In the genomic region with DNA sequence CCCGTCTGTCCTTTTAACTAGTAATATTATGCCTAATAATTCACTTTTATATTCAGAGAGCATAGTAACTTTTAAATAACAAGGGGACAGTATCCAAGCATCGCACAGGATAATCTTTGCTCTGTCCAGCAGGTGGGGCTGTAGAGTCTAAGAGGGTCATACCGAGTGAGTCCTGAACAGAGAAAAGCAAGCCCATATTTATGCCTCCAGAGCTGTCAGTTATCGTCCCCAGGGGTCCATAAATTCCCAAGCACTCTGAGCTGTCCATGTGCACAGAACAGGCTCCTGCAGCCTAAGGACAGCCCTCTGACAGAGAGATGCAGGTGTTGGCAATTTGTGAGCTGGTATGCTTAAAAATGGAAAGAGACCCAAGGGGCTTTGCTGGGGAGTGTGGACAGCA, we compare ENCODE assay signal across 8 mouse cellular contexts.
DNase-seq lines count a peak whose midpoint lies in the region; ATAC-seq and TF ChIP-seq lines count a peak whose summit lies in the region.

No protein-coding gene starts in this region.

- H3K4me2 ChIP-seq in kidney, postnatal 0 days (ENCODE audit: low read length), result no peak overlapping the region
- no peak overlapping the region for H3K4me2 ChIP-seq in forebrain, embryonic 16.5 days (ENCODE audit: low read length)

- TF ChIP-seq RAD21 in MEL (IDR thresholded peaks at IDR 0.05; ENCODE audit: low read depth, low read length), result no peak

- no peak overlapping the region for H3K4me3 ChIP-seq in kidney, postnatal 0 days (replicated peaks; ENCODE audit: low read depth, low read length)
- H3K4me3 ChIP-seq in MEL (ENCODE audit: control insufficient read depth in 1 of 2, insufficient read depth in 1 of 2, low read depth in 2 of 2, low read length in 2 of 2), result no peak overlapping the region
- no peak overlapping the region for H3K4me3 ChIP-seq in forebrain, embryonic 16.5 days (replicated peaks; ENCODE audit: low read length)
- no peak overlapping the region for H3K4me3 ChIP-seq in hindbrain, embryonic 10.5 days

- no peaks in the 10 kb centered on the region for H3K36me3 ChIP-seq in kidney, postnatal 0 days (ENCODE audit: insufficient read depth, low read length)
- no peaks in the 10 kb centered on the region for H3K36me3 ChIP-seq in MEL (ENCODE audit: control insufficient read depth in 1 of 2, insufficient read depth in 2 of 2, low read length in 2 of 2)
- H3K36me3 ChIP-seq in forebrain, embryonic 16.5 days (ENCODE audit: control insufficient read depth, insufficient read depth), result no peaks in the 10 kb centered on the region
- H3K36me3 ChIP-seq in hindbrain, embryonic 10.5 days, result no peaks in the 10 kb centered on the region

- no peaks in the 10 kb centered on the region for H3K4me1 ChIP-seq in kidney, postnatal 0 days (replicated peaks; ENCODE audit: insufficient read depth, low read length)
- no peaks in the 10 kb centered on the region for H3K4me1 ChIP-seq in MEL (ENCODE audit: control insufficient read depth in 1 of 2, insufficient read depth in 2 of 2, low read length in 2 of 2)
- no peaks in the 10 kb centered on the region for H3K4me1 ChIP-seq in forebrain, embryonic 16.5 days (replicated peaks; ENCODE audit: control insufficient read depth, insufficient read depth, low read length)
- H3K4me1 ChIP-seq in hindbrain, embryonic 10.5 days (replicated peaks), result peaks cover 4% of the 10 kb centered on the region

- peak; percentile 57 for TF ChIP-seq CTCF in kidney, postnatal 0 days (IDR thresholded peaks at IDR 0.05; ENCODE audit: low read depth)
- TF ChIP-seq CTCF in MEL (IDR thresholded peaks at IDR 0.05 in 2 of 3, conservative IDR thresholded peaks at IDR 0.05 in 1 of 3; ENCODE audit: control insufficient read depth in 1 of 3, insufficient read depth in 1 of 3, low read depth in 2 of 3, low read length in 3 of 3, poor library complexity in 1 of 3, severe bottlenecking in 1 of 3), result peak; percentile 12 to 21 (median 14); a peak in 2 of 6 replicates

- H3K27ac ChIP-seq in kidney, postnatal 0 days, result no peak overlapping the region
- H3K27ac ChIP-seq in MEL (ENCODE audit: control insufficient read depth, low read depth, low read length), result no peak overlapping the region
- no peak overlapping the region for H3K27ac ChIP-seq in forebrain, embryonic 16.5 days (ENCODE audit: low read length)
- H3K27ac ChIP-seq in hindbrain, embryonic 10.5 days, result no peak overlapping the region

- 53% methylated on average over 4 of the region's 4 CpGs for WGBS in kidney, postnatal 0 days
- 71% methylated on average over 4 of the region's 4 CpGs for WGBS in forebrain, embryonic 16.5 days
- WGBS in hindbrain, embryonic 10.5 days, result 66% methylated on average over 4 of the region's 4 CpGs

- no peaks in the 10 kb centered on the region for H3K9me3 ChIP-seq in kidney, postnatal 0 days (replicated peaks; ENCODE audit: low read length)
- no peaks in the 10 kb centered on the region for H3K9me3 ChIP-seq in MEL (replicated peaks; ENCODE audit: insufficient read depth, low read length)
- H3K9me3 ChIP-seq in forebrain, embryonic 16.5 days (ENCODE audit: control insufficient read depth, low read length), result no peaks in the 10 kb centered on the region
- H3K9me3 ChIP-seq in hindbrain, embryonic 10.5 days, result no peaks in the 10 kb centered on the region

- no peaks in the 10 kb centered on the region for H3K79me2 ChIP-seq in MEL (ENCODE audit: control insufficient read depth, insufficient read depth, low read length, poor library complexity)

- no peak overlapping the region for H3K9ac ChIP-seq in kidney, postnatal 0 days (ENCODE audit: low read depth, low read length)
- no peak overlapping the region for H3K9ac ChIP-seq in MEL (ENCODE audit: control insufficient read depth, low read depth, low read length, poor library complexity, severe bottlenecking)
- H3K9ac ChIP-seq in forebrain, embryonic 16.5 days (replicated peaks; ENCODE audit: low read depth, low read length), result no peak overlapping the region

- no peaks in the 10 kb centered on the region for H3K27me3 ChIP-seq in kidney, postnatal 0 days (ENCODE audit: insufficient read depth, low read length)
- no peaks in the 10 kb centered on the region for H3K27me3 ChIP-seq in MEL (ENCODE audit: control insufficient read depth in 1 of 2, insufficient read depth in 2 of 2, low read length in 2 of 2)
- no peaks in the 10 kb centered on the region for H3K27me3 ChIP-seq in forebrain, embryonic 16.5 days (replicated peaks; ENCODE audit: control insufficient read depth, insufficient read depth, low read length)
- H3K27me3 ChIP-seq in hindbrain, embryonic 10.5 days (ENCODE audit: insufficient read depth, poor library complexity, severe bottlenecking), result no peaks in the 10 kb centered on the region

- no peak for TF ChIP-seq POLR2A in MEL (IDR thresholded peaks at IDR 0.05; ENCODE audit: control insufficient read depth in 1 of 2, insufficient read depth in 1 of 2, low read depth in 1 of 2, low read length in 2 of 2, poor library complexity in 1 of 2)

- TF ChIP-seq EP300 in MEL (IDR thresholded peaks at IDR 0.05; ENCODE audit: low read depth in 1 of 2, low read length in 2 of 2), result no peak

- ATAC-seq in kidney, postnatal 0 days (replicated peaks; ENCODE audit: low FRiP score, low read depth), result no peak
- no peak for ATAC-seq in forebrain, embryonic 16.5 days

- no peak for DNase-seq in kidney, postnatal 0 days (ENCODE audit: low spot score)
- no peak for DNase-seq in kidney, adult 11 months
- peak; percentile 3 for DNase-seq in MEL (ENCODE audit: low read depth, low spot score)
- DNase-seq in embryo, embryonic 11.5 days (ENCODE audit: low read depth, low spot score), result peak; percentile 77
- peak; percentile 75 for DNase-seq in naive thymus-derived CD4-positive, alpha-beta T cell, adult 2 months (ENCODE audit: low read depth)
- no peak for DNase-seq in hindbrain, embryonic 10.5 days (ENCODE audit: low spot score)
- DNase-seq in cerebellum, postnatal 36 days, result no peak

TF ChIP-seq in MEL, 35 proteins besides CTCF, POLR2A, EP300 and RAD21:
- no peak for TF ChIP-seq ZMIZ1 (IDR thresholded peaks at IDR 0.05; ENCODE audit: low read depth, low read length)
- TF ChIP-seq ETS1 (IDR thresholded peaks at IDR 0.05; ENCODE audit: low read depth, low read length), result no peak
- no peak for TF ChIP-seq UBTF (IDR thresholded peaks at IDR 0.05; ENCODE audit: borderline replicate concordance, insufficient read depth, low read depth, low read length)
- no peak for TF ChIP-seq ZKSCAN1 (IDR thresholded peaks at IDR 0.05; ENCODE audit: low read depth, low read length)
- no peak for TF ChIP-seq GATA1 (IDR thresholded peaks at IDR 0.05; ENCODE audit: low read depth, low read length)
- TF ChIP-seq ZNF384 (IDR thresholded peaks at IDR 0.05; ENCODE audit: low read depth, low read length), result no peak
- no peak for TF ChIP-seq MEF2A (IDR thresholded peaks at IDR 0.05; ENCODE audit: extremely low read depth, insufficient replicate concordance, low read depth, low read length, poor library complexity, severe bottlenecking)
- TF ChIP-seq NRF1 (IDR thresholded peaks at IDR 0.05; ENCODE audit: insufficient read depth, low read depth, low read length, poor library complexity, severe bottlenecking), result no peak
- TF ChIP-seq CHD2 (IDR thresholded peaks at IDR 0.05; ENCODE audit: low read length), result no peak
- no peak for TF ChIP-seq BHLHE40 (IDR thresholded peaks at IDR 0.05; ENCODE audit: borderline replicate concordance, low read depth, low read length)
- no peak for TF ChIP-seq CHD1 (IDR thresholded peaks at IDR 0.05; ENCODE audit: low read depth, low read length)
- no peak for TF ChIP-seq MYB (IDR thresholded peaks at IDR 0.05; ENCODE audit: low read depth, low read length)
- TF ChIP-seq ELF1 (IDR thresholded peaks at IDR 0.05; ENCODE audit: low read depth, low read length), result no peak
- no peak for TF ChIP-seq POLR2AphosphoS5 (IDR thresholded peaks at IDR 0.05; ENCODE audit: borderline replicate concordance, low read depth, low read length)

Comparison
In these comparisons a context has a peak if more than half of its experiments do, and no peak if none do; other contexts are left out.
1. DNase-seq: peak in MEL (single experiment), embryo, embryonic 11.5 days (single experiment) and naive thymus-derived CD4-positive, alpha-beta T cell, adult 2 months (single experiment); none in kidney, postnatal 0 days (single experiment), kidney, adult 11 months (single experiment), hindbrain, embryonic 10.5 days (single experiment) and cerebellum, postnatal 36 days (0 of 2).